Mouse (Mus musculus) megakaryocyte, embryonic 14.5 days (primary cell): ENCODE results near the gene F8.

Experiments used
- FLI1 ChIP-seq: IDR thresholded peaks from 2 replicates; pipeline ENCODE4 v1.6.1; 2012; ENCODE audit warnings: low read length, inconsistent platforms, mixed read lengths
- GATA1 ChIP-seq: IDR thresholded peaks from 3 replicates; pipeline ENCODE4 v1.6.1; 2012; ENCODE audit warnings: mixed read lengths, low read length, inconsistent platforms, borderline replicate concordance

- TF ChIP-seq FLI1: no peak
- peak; percentile 52; the same call in 1 of the 3 replicates for TF ChIP-seq GATA1
These were observed 20.3 kb upstream of the F8 start for GRCm38 (mm10) chrX:75402668-75403067.
